Mouse (Mus musculus) liver (tissue): Measurements from ENCODE around the gene Ston2.

ENCODE experiments used
- DNase-seq: peaks from one replicate; pipeline ENCODE4 v3.0.0-alpha.2; 2020; ENCODE audit warnings: mixed read lengths

Gene Ston2

DNA sequence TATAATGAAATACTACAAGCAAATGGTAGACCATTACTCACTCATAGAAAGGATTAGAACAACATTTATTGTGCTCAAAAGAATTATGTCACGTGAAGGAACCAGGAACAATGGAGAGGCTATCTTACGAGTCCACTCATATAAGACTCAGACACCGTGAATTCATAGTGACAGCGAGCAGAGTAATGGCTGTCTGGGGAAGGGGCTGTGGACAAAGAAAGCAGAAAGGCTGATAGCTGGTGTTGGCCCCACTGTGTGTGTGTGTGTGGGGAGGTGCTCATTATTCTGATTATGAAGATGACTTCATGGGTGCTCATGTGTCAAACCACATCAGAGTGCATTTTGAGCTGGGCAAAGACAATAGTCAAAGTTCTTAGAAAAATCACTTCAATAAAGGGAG lies 92.4 kb downstream of the Ston2 start:
- no peak for DNase-seq

DNA sequence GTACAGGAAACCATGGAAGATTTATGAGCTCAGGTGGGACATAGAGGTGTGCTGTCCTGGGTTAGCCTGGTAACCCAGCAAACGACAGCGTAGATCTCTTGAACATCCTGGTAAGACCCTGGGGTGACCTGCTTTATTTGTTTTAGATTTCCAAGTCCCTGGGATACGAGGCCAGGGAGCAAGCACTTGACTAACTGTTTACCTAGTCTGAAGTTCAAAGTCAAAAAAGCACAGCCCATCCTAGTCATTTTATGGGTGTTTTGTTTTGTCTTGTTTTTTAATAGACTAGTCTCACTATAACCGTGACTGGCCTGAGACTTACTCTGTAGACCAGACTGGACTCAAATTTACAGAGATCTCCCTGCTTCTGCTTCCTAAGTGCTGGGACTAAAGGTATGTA lies 93.4 kb downstream of the Ston2 start:
- no peak for DNase-seq

DNA sequence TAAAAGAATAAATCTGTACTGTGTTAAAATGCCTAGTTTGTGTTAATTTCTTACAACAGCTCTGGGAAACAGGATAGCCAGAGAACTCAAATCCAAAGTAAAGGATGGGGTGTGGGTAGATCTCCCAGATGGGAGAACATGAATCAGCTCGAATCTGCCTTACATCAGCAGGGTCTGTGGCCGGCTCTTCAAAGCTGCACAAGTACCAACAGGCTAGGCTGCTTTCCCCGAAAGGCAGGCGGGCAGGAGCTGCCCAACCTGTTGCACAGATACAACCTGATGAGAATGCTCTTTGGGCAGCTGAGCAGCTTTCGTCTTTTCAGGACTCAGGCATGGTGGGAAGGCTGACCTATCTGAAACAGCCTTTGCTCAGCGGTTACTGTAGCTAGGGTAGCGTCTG lies 94.6 kb downstream of the Ston2 start:
- DNase-seq: no peak

DNA sequence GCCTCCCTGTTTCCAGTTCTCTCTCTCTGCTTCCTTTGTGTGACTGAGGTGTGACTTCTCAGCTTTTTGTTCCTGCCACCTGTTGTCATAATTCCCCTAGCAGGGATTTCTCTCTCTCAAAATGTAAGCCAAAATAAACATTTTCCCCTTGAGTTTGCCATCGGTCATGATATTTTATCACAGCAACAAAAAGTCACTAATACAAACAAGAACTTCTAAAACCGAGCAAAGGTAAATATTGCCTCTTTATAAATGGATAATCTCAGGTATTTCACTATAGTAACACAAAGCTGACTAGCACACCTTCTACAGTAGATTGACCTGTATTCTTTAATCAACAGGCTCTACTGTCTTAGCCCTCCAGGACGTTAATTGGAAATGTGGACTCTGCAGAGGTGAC lies 95.2 kb downstream of the Ston2 start:
- DNase-seq: no peak

DNA sequence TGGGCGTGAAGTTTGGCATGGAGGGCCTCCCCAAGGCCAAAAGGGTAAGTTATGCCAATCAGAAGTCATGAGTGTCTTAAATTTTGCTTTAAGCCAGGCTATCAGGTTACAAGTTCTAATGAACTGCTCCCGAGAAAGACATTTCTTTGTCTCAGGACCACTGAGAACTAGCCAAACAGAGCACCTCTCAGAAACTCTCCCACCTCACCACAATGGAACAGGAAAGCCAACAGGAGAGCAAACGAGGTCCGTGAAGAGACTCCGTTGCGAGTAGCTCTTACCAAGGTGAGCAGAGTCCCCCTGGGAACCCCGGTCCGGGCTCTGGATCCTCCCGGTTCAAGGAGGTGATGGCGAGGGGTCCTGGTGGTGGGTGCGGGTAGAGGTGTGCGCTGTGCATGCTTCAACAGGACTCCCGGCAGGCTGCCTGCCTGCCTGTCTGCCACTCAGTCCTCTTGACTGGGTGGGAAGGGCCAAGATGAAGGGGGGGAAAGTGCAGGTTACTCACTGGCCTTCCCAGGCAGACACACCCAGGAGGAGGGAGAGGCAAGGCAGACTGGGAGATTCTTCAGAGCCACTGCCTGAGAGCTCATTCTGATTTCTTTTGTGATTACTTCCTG lies 102.4 kb downstream of the Ston2 start:
- no peak for DNase-seq

DNA sequence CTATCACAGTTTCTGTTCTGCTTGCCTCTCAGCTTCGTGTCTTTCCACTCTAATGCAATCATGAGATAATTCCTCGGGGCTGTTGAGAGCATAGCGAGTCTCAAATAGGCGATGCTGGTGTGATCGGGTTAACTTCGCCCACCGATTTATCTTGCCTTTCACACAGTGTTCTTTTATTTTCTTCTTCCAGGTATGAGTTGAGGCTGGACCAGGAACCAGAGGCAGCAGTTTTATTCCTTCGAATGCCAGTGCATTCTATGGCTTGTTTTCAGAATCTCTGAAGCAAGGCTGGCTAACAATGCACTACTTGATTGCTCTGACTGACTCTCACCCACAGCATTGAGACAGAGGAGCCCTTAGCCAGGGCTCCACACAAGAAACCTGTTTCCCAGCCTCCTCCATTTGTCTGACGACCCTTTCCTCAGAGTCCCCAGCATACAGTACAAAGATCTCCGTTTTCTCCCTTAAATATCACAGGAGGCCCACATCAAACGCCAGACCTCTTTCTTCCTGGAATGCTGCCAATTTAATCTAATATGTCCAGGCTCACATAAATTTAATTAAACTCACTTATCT lies 103.3 kb downstream of the Ston2 start:
- DNase-seq: no peak

DNA sequence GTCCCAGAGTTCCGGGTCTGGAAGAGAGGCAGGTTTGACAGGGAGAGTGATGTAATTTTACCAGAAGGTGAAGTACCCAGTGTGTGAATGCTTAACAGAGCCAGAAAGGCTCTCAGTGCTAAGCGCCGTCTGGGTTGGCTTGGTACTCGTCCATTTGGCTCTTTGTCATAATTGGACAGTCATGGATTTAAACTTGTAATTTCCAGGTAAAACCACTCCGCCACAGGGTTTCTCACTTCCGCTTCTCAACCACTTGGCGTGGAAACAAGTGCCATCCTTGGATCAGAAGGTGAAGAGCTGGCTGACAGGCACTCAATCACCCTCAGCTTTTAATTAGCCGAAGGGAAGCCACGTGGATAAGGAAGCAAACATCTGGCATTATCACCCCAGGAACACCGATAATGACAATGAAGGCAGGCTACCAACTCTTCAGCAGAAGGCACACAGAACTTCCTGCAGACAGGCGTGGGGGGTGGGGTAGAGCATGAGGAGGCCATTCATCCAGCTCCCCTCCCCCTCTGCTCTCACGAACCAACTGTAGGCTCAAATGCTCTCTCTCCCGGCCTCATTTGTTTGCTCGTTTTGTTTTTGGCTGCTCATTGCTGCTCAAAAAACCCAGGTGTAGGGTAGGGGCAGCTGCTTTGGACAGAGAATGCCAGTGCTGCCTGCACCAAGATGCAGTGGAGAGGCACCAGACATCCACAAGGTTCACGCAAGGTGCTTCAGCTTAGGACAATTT lies 103.9 kb downstream of the Ston2 start:
- peak; percentile 65 for DNase-seq

DNA sequence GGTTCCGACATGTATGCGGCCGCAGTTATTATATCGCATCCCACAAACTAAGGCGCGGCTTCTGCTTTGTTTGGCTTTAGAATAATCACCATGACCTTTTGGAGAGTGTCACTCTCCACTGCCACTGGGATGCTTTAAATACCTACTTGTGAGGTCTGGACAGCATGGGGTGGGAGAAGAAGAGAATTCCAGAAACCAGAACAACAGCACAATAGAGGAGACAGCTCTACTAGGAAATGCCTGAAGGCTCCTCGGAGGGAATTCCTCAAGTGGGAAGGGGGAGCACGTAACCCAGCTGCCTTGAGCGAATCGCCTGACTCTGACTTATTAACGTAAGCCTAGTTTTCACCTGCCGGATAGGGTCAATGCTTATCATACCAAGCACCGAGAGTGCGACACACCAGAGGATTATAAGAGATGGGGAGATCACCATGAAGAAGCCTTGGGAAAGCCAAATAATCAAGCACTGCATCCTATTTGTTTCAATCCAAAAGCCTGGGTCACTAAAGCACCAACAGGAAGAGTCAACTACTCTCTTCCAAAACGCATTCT lies 104.6 kb downstream of the Ston2 start:
- DNase-seq: no peak

DNA sequence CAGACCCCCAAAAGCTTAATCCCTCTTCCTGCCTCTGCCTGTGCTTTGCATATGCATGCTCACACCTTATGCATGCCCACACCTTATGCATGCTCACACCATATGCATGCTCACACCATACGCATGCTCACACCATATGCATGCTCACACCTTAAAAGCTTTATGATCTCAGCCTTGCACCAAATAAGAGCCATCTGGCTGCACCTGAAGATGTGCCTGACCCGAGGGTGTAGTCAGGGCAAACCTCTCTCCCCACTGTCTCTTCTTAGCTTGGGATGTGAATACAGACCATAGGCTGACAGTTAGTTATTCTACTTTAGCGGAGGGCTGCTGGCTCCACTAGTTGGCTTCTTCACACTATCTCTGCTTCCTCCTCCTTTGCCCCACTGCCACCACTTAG lies 105.1 kb downstream of the Ston2 start:
- no peak for DNase-seq

DNA sequence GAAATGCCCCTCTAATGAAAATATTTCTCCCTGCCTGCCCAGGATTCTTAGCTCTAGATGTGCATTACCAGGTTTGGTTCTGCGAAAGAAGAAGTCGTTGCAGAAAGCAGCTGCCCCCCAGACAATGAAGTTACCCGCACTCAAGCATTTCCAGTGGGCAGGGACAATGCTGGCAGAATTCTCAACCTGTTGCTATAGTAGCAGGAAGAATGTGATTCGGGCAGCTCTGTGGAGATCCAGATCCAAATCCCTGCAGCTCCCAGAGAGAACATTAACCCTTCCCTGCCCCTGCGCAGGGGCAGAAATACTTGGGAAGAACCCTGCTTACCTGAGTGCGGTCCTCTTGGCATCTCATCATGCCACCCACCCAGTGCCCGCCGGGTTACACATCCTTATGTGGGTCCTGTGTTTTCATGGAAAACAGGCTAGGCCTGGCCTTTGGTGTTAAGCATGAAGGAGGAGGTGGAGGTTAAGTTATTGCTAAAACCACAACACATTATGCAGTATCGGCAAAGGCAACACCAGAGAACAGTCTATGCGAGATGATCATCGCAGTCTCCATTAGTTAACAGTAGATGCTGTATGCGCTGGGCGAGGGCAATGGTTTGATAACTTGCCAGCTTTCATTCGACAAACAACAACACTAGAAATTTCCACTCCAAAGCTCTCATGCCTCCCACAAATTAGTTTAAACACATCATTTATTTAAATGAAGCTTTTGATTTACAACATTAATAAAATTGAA lies 108.7 kb downstream of the Ston2 start:
- DNase-seq: no peak

DNA sequence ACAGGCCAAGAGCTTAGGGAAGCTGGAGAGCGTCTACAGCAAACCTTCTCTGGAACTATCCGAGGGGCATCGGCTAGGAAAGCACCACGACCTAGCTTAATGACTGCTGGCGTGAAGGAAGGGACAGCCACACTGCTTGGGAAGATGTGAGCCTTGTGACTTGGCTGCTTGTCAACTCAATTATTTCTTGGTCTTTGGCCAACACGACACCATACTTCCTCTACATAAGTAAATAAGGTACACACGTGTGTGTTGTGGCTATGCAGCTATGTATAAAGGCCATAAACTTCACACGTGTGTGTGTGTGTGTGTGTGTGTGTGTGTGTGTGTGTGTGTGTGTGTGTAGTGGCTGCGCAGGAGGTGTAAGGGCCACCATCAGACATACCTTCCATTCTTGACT lies 112.2 kb downstream of the Ston2 start:
- no peak for DNase-seq

DNA sequence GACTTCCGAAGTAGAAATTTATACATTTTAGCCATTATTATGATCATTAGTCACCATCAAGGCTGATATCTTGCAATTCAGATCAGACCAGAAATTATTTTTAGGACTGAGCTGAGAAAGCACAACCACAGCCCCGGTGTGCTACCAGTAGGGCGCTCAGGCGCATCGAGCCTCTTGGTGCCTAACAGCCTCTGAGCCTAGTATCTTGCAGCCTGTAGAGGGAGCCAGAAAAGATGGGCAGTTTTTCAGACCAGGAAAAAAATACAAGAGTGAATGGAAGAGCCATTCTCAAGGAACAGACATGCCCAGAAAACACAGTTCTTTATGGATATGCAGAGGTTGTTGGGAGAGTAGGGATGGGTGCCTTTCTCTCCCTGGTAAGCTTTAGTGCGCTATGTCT lies 115.0 kb downstream of the Ston2 start:
- no peak for DNase-seq

DNA sequence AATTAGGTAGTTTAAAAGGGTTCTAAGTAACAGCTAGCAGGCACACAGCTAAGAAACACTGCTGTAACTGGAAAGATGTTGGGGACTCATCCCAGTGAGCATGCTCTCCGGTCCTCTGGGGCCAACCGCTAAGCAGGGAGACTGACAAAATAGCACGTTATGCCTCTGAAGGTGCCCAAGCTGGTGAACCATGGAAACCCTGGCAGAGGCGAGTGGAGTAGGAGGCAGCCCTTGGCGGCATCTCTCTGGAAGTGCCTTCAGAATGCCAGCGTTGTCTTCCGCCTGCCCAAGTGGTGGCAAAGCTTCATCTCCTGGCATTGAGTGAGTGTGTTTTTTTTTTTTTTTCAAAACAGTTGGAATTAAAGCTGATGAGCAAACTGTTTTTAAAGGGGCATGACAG lies 115.7 kb downstream of the Ston2 start:
- no peak for DNase-seq

DNA sequence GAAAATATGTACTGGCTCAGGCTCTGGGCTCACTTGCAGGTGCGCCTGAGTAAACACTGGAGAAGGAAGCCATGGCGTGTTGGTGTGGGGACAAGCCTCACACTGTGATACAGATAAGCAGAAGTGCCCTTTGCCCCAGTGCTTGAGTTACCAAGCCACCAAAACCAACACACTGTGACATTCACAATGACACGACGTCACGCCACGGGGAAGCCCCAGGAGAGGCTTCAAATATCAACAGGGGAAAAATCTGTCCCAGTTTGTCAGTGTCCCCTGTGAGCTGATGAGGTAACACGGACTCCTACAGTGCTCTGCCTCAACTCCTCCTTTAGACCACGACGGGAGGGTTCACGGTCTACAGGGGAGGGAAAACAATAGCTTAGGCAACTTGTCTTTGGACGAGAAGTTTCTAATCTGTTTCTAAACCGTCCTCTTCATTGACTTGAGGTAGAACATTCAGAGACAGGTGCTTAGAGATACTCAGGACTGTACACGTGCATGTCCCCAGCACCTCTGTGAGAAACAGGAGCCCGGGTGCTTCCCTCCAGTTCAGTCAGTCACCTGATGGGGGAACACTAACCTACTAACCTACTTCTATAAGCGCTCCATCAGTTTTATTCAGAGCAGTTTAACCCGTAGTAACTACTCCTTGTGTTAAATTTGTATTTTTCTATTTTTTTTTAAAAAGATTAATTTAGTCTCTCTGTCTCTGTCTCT lies 119.5 kb downstream of the Ston2 start:
- DNase-seq: peak; percentile 55

DNA sequence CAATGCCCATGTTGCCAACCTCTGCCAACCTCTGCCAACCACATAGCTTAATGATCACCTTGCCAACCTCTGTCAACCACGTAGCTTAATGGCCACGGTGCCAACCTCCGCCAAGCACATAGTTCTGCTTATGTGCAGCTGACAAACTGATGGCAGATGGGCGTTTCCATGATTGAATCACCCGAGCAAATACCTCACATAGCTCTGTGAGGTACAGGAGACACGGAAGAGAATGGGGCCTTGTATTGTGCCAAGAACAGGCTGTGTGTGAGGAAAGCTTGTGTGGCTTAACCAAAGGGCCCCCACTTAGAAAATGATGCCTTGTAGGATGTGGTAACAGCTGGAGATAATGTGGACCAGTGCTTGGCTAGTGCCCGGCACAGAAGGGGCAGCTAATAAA lies 120.4 kb downstream of the Ston2 start:
- no peak for DNase-seq

DNA sequence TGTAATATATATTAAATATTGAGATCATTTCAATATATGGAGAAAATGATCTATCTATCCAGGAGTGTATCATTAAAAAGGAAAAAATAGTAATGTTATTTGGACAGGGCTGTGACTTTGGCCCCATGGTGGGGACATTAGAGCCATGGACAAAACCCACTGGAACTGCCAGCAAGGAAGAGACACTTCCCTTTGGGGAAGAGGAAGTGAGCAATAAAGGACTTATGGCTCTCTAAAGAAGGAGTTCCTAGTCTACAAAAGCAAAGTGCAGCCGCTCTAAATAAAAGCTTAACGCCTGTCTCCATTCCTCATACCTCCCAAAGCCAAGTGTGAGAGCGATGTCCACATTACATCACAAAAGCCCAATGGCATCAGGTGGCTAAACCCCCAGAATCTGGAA lies 121.6 kb downstream of the Ston2 start:
- DNase-seq: no peak

DNA sequence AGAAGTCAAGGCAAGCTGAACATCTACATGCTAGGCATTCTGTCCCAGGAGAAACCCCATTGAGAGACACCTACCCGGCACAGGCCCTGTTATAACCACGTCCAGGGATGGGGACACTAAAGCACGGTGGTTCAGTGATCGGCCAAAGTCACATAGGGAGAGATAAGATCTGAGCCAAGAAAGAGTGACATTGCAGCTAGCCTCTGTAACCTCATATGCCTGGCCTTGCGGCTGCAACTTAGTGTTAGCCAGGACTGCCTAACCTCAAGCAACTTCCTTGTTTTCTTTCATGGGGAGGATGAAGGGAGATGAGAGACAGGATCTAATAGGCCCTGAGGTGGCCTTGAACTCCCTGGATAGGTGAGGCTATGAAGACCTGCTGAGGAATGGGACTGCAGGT lies 122.8 kb downstream of the Ston2 start:
- no peak for DNase-seq

DNA sequence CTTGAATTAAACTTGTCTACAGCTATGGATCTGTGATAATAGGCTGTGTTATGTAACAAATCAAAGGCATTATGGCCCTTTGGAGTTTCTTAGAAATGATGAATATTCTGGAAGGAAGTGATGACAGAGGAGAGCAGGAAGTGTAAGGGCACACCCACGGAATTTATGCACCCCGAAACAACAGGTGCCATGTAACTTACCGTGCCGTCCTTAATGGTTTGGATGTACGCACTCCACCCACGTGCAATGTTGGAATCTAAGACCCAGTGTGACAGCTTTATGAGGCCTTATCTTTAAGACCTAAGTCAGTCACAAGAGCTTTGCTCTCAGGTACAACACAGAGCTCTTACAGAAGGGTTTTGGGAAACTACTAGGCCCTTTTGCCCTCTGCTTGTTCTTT lies 124.9 kb downstream of the Ston2 start:
- no peak for DNase-seq

DNA sequence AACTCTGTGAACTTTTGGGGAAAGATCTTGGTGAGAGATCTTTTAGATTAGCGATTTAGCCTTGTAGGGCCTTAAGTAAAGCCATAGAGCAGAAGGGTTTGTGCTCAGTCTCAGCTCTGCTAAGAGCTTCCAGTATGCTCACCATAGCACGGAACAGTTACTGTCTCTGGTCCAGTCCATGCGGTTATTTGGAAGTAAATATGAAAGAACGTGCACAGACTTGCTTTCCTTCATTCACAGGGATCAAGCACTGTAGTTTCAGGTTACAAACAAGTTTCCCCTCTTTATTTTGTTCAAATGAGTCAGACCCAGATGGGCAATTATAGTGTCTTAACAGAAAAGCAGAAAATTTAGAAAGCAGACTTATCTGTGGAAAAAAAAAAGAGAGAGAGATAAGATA lies 125.3 kb downstream of the Ston2 start:
- no peak for DNase-seq

DNA sequence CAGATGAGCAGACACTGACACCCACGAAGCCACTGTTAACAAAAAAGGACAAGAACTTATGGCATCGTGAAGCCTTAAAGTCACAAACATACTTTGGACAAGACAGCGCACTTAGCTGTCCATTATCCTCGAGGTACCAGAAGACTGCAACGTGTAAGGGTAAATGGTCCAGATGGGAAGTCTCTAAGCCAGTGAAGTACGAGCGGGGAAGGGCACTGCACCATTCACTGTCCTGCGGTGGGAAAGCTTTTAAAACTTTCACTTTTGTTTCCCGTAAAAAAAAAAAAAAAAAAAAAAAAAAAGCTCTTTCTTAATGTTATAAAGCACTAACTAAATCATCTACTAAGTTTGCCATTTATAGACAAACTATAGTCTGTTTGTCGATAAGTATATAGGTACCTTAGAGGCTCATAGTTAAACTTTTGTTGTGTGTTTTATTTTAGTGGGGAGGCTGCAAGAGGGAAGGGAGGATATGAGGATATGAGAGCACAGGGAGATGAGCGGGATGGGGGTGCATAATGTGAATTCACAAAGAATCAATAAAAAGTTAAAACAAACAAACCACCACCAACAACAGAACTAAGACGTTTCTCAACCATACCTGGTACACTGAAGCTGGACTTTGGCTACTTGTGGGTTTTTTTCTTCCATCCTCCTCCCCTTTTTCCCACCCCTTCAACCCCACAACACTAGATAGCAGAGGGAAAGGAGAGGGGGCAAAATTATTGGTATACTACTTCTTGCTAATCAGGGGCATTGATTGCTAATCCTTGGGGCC lies 127.4 kb downstream of the Ston2 start:
- no peak for DNase-seq

DNA sequence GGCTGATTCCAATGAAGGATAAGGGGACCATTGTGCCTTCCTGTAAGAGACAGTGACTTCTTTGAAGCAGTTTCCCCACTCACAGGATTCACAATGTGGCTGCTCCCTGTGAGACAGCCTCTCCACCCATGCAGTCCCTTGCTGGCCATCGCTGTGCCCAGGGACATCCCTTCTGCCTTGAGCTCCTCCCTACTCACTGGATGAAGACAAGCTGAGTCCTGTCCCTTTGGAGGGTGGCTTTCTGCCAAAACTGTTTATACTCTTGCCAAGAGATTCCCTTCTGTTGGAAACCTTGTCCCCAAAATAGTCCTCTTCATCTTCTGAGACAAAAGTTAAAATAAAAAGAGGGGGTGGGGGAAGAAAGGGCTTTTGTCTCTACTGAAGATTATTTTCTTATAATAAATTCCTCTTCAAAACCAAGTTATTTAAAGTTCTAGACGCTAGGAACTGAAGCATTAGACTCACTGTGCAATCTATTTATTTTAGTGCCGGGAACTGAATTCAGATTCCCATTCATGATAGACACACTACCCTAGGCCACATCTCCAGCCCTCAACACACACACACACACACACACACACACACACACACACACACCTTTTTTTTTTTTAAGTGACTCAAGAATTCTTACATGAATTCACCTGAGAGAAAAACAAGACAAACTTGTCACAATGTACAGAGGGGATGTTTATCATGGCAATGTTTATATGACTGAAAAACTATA lies 133.6 kb downstream of the Ston2 start:
- DNase-seq: no peak
